Mouse (Mus musculus) myocyte (in vitro differentiated cells): ENCODE measurements around the gene Cbx8.

Experiments used
- E2F4 ChIP-seq: IDR thresholded peaks from one replicate; pipeline ENCODE4 v1.6.1; 2011; ENCODE audit warnings: mild to moderate bottlenecking, control low read depth, moderate library complexity; ENCODE audit not compliant: insufficient read depth
- MAX ChIP-seq: IDR thresholded peaks from one replicate; pipeline ENCODE4 v1.6.1; 2011; ENCODE audit warnings: low read depth, mild to moderate bottlenecking, control low read depth
- POLR2AphosphoS2 ChIP-seq: IDR thresholded peaks from one replicate; pipeline ENCODE4 v1.6.1; 2011; ENCODE audit warnings: low read depth, control low read depth; ENCODE audit not compliant: insufficient read length

DNA sequence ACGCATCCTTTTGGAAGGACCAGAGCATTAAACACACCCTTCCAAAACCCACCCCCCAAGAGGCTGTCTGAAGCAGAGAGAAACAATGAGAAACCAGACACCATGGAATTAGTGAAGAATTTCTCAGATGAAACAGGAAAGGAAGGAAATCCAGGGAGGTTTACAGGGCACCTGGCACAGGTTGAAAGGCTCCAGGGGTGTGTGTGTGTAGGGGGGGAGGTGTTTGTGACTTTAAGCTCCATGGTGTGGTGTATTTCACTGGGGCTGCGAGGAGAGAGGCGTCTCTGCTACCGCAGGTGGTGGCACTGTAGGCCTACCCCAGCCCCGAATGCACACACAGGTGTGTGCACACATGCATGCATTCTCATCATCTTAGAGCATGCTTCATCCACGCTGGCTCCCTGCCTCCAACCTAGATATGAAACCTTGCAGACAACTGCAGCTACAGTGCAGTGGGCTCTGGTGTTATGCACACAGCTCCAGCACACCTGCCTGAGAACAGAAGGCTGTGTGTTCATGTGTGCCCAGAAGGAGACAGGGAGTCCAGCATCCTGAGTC, 33.2 kb upstream of the Cbx8 start:
- TF ChIP-seq E2F4 (no peak), POLR2AphosphoS2 (peak; percentile 65), MAX (no peak)
